Mouse (Mus musculus) left cerebral cortex, adult 2 months (tissue): ENCODE data around the gene Phpt1. TPM values are rescaled to one million over a fixed set of nuclear protein-coding genes. Genes with fewer than 3 reads are reported as not detected.

Experiments used
- DNase-seq, 2 experiments: peaks; one replicate each; pipeline ENCODE4 v3.0.0; 2021 to 2022; ENCODE audit warnings: low spot score in 2 of 2, mixed read lengths in 1 of 2; ENCODE audit errors: extremely low spot score in 1 of 2
- H3K27ac ChIP-seq: fragments of 200-600 bp; 2 replicates; pipeline ENCODE4 v1.8.1; 2022
- H3K4me3 ChIP-seq: fragments of 200-600 bp; 2 replicates; pipeline ENCODE4 v1.8.1; 2022
- CTCF ChIP-seq: fragments of 200-600 bp; IDR thresholded peaks from 2 replicates; pipeline ENCODE4 v1.8.1; 2022; ENCODE audit warnings: antibody characterized with exemption, mild to moderate bottlenecking, moderate library complexity
- intact Hi-C: fragments of 180-260 bp; cut with DNase I; formaldehyde crosslinking; loops from one replicate; pipeline ENCODE4 v1.15.1; 2025
- total RNA-seq, 2 experiments: library from RNA; stranded (reverse); gene quantifications; 2 replicates each; pipeline ENCODE4 v1.2.3; 2021

Gene Phpt1
- total RNA-seq, 2 experiments from 2014 or later: 64.0 to 70.5 TPM

- Histone ChIP-seq H3K4me3 (peak within 1 kb of the TSS; percentile 60), H3K27ac (peak within 1 kb of the TSS; percentile 96)
- TF ChIP-seq CTCF: peak; percentile 98
- DNase-seq: peak; percentile 77 to 79
- intact Hi-C loops: loop anchor here (5.0 kb wide), 1 partner anchor 34 kb away; the partner anchor contains the start of gene Traf2
Measured at GRCm38 (mm10) chr2:25581294-25581864, 6.4 kb upstream of the Phpt1 start, which contains the start of gene Ajm1. Ajm1 (minus strand) TSS chr2:25581757.

GRCm38 (mm10) chr2:25580621-25581101 is 5.6 kb upstream of the Phpt1 start:
- peak overlapping the region; percentile 96 for H3K27ac ChIP-seq
- no peak for TF ChIP-seq CTCF
- intact Hi-C loops: loop anchor here (5.0 kb wide), 1 partner anchor 33 kb away; the partner anchor contains the start of gene Traf2

GRCm38 (mm10) chr2:25579737-25580460 is 4.9 kb upstream of the Phpt1 start:
- peak; percentile 63 for TF ChIP-seq CTCF
- Histone ChIP-seq H3K4me3 (peak overlapping the region; percentile 33), H3K27ac (peak overlapping the region; percentile 96)
- DNase-seq: peak; percentile 54 to 58
- intact Hi-C loops: loop anchor here (5.0 kb wide), 1 partner anchor 33 kb away; the partner anchor contains the start of gene Traf2

More at GRCm38 (mm10) chr2:25580621-25581101, 5.6 kb upstream of the Phpt1 start:
- DNase-seq: peak; percentile 33 to 39
- peak overlapping the region; percentile 60 for H3K4me3 ChIP-seq

GRCm38 (mm10) chr2:25578796-25579736 is 4.0 kb upstream of the Phpt1 start:
- intact Hi-C loops: no loop called here
- H3K27ac ChIP-seq: peak overlapping the region; percentile 96
- no peak for TF ChIP-seq CTCF
- H3K4me3 ChIP-seq: no peak overlapping the region
- peak; percentile 27 to 33 for DNase-seq

- Histone ChIP-seq H3K4me3 (no peak overlapping the region), H3K27ac (peak overlapping the region; percentile 97)
- intact Hi-C loops: no loop called here
- peak; percentile 2; the same call in 1 of the 2 replicates for TF ChIP-seq CTCF
- peak in 1 of 2 experiments; percentile 28 for DNase-seq
Measured at GRCm38 (mm10) chr2:25577951-25578795, 3.1 kb upstream of the Phpt1 start.

GRCm38 (mm10) chr2:25576965-25577891 is 2.2 kb upstream of the Phpt1 start:
- no peak overlapping the region for H3K4me3 ChIP-seq
- H3K27ac ChIP-seq: peak overlapping the region; percentile 97
- peak; percentile 41 to 52 for DNase-seq
- intact Hi-C loops: no loop called here
- TF ChIP-seq CTCF: no peak

GRCm38 (mm10) chr2:25576028-25576850 is 1.2 kb upstream of the Phpt1 start:
- no peak overlapping the region for H3K4me3 ChIP-seq

GRCm38 (mm10) chr2:25575432-25576027 is 506 bp upstream of the Phpt1 start:
- no peak for TF ChIP-seq CTCF
- intact Hi-C loops: no loop called here
- H3K4me3 ChIP-seq: peak overlapping the region; percentile 55
- peak; percentile 33 to 57 for DNase-seq
- H3K27ac ChIP-seq: peak overlapping the region; percentile 97

More at GRCm38 (mm10) chr2:25576028-25576850, 1.2 kb upstream of the Phpt1 start:
- no peak for TF ChIP-seq CTCF
- DNase-seq: peak in 1 of 2 experiments; percentile 46
- intact Hi-C loops: no loop called here
- peak overlapping the region; percentile 97 for H3K27ac ChIP-seq
